Mouse (Mus musculus) lung, postnatal 0 days (tissue): ENCODE data around the gene Ddah1. TPM values are rescaled to one million over a fixed set of nuclear protein-coding genes. Genes with fewer than 3 reads are reported as not detected.

Experiments used
- ATAC-seq: fragments of 200-750 bp; cut with Nextera tagmentation; 2 replicates; pipeline ENCODE4 v1.8.0; 2017; ENCODE audit warnings: moderate library complexity
- DNase-seq: peaks from one replicate; pipeline ENCODE4 v3.0.0-alpha.2; 2016; ENCODE audit warnings: low spot score
- H3K27ac ChIP-seq: fragments of 300-500 bp; sonication (generic); 2 replicates; pipeline ENCODE4 v1.5.1; 2014; ENCODE audit warnings: antibody characterized with exemption, mild to moderate bottlenecking, low read length, mixed read lengths
- H3K27me3 ChIP-seq: fragments of 300-500 bp; sonication (generic); replicated peaks from 2 replicates; pipeline ENCODE4 v1.6.1; 2014; ENCODE audit warnings: low read length, mixed read lengths; ENCODE audit not compliant: insufficient read depth
- H3K36me3 ChIP-seq: fragments of 300-500 bp; sonication (generic); 2 replicates; pipeline ENCODE4 v1.6.1; 2014; ENCODE audit warnings: low read length, mixed read lengths; ENCODE audit not compliant: insufficient read depth
- H3K4me1 ChIP-seq: fragments of 300-500 bp; sonication (generic); 2 replicates; pipeline ENCODE4 v1.6.1; 2014; ENCODE audit warnings: antibody characterized with exemption, low read depth, low read length, mixed read lengths; ENCODE audit not compliant: insufficient read depth
- H3K4me2 ChIP-seq: fragments of 300-500 bp; sonication (generic); replicated peaks from 2 replicates; pipeline ENCODE4 v1.6.1; 2014; ENCODE audit warnings: low read depth, mild to moderate bottlenecking, low read length, moderate library complexity, mixed read lengths
- H3K4me3 ChIP-seq: fragments of 300-500 bp; sonication (generic); 2 replicates; pipeline ENCODE4 v1.5.1; 2014; ENCODE audit warnings: low read depth, low read length
- H3K9ac ChIP-seq: fragments of 300-500 bp; sonication (generic); replicated peaks from 2 replicates; pipeline ENCODE4 v1.6.1; 2014; ENCODE audit warnings: low read depth, mild to moderate bottlenecking
- H3K9me3 ChIP-seq: fragments of 300-500 bp; sonication (generic); 2 replicates; pipeline ENCODE4 v1.6.1; 2016; ENCODE audit warnings: low read length, mixed read lengths
- CTCF ChIP-seq: IDR thresholded peaks from 2 replicates; pipeline ENCODE4 v1.5.1; 2016; ENCODE audit warnings: antibody characterized with exemption, mild to moderate bottlenecking
- EP300 ChIP-seq: IDR thresholded peaks from 2 replicates; pipeline ENCODE4 v1.6.1; 2016; ENCODE audit warnings: antibody characterized with exemption, mild to moderate bottlenecking, control low read depth
- WGBS: fragments of 180-500 bp; shearing (Covaris S2); extraction: QIAGEN DNeasy Blood & Tissue Kit; methylation state at CpG from one replicate; pipeline ENCODE4 v1.1.7; 2014; 5-methylcytosine and 5-hydroxymethylcytosine counted together
- polyA plus RNA-seq: library from polyadenylated mRNA; unstranded; fragments of >200 nt; fragmentation: Nextera tagmentation; extraction: Ambion mirVana; gene quantifications from 2 replicates; pipeline ENCODE4 v1.2.1, GENCODE M21; 2015

Gene Ddah1
- polyA plus RNA-seq, 1 experiment from 2014 or later = 20.2 TPM

DNA sequence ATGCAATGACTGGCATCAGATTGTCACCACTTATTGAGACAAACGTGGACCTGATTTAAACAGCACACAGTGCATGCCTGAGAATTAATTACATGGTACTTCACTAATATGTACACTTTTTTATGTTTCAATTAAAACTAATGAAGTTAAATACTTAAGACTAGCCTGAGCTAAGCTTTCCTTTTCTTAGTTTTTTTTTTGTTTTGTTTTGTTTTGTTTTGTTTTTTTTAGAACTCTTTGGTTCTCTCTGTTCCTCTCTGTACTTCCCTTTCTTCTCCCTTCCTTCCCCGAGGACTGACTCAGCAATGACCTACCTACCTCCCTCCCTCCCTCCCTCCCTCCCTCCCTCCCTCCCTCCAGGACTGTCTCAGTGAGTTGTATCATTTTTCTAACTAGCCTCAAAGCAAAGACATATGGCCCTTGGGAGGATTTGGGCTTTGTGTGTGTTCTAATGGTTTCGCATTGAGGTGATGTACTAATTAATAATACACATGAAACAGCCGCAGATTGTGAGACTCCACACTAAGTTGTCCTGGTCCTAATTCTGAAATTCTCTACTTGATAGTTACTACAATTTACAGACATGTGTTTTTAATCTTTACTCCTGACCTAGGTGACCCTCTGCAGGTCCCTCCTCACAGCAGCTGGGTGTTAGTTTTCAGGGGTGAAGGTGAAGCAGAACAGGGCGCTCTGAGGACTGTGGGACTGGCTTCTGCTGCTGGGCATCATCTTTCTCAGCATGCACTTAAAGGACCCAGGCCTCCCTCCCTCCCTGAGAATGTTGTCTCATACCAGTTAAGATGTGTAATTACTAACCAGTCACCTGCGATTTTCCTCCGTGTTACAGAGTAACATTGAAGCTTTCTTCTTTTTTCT is 171.3 kb downstream of the Ddah1 start:
- peaks cover 12% of the 10 kb centered on the region; the same call in 1 of the 2 replicates for H3K36me3 ChIP-seq
- 71% methylated on average over 7 of the region's 7 CpGs for WGBS
- H3K4me1 ChIP-seq = peaks cover 11% of the 10 kb centered on the region; the same call in 1 of the 2 replicates
- H3K9me3 ChIP-seq = no peaks in the 10 kb centered on the region
- TF ChIP-seq CTCF (no peak), EP300 (no peak)
- no peaks in the 10 kb centered on the region for H3K27me3 ChIP-seq
- DNase-seq (no peak), ATAC-seq (no peak)
- H3K4me3 ChIP-seq = no peak overlapping the region
- no peak overlapping the region for H3K9ac ChIP-seq
- H3K4me2 ChIP-seq = no peak overlapping the region
- no peak overlapping the region for H3K27ac ChIP-seq

DNA sequence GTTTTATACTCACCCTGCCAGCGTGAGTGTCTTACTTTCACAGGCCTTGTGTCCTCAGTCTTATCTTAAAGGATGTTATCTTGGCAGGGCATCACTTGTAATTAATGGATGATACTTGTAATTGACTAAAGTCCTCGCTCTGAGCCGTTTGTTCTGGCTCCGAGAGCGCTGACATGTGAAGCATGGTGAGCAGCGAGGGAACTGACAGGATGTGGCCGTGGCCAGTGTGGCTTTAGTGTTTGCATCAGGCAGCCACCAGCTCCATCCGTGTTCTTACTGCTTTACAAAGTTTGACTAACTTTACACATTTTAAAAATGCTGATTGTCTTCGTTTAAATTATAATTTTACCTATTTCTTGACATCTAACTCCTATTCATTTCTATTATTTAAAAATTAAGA is 175.4 kb downstream of the Ddah1 start:
- Histone ChIP-seq H3K27ac (no peak overlapping the region), H3K9ac (no peak overlapping the region), H3K4me1 (peaks cover 5% of the 10 kb centered on the region; the same call in 1 of the 2 replicates), H3K36me3 (peaks cover 12% of the 10 kb centered on the region; the same call in 1 of the 2 replicates), H3K27me3 (no peaks in the 10 kb centered on the region), H3K4me2 (no peak overlapping the region), H3K4me3 (no peak overlapping the region), H3K9me3 (no peaks in the 10 kb centered on the region)
- TF ChIP-seq EP300 = no peak
- TF ChIP-seq CTCF = no peak
- DNase-seq (no peak), ATAC-seq (no peak)
- 49% methylated on average over 9 of the region's 9 CpGs for WGBS

DNA sequence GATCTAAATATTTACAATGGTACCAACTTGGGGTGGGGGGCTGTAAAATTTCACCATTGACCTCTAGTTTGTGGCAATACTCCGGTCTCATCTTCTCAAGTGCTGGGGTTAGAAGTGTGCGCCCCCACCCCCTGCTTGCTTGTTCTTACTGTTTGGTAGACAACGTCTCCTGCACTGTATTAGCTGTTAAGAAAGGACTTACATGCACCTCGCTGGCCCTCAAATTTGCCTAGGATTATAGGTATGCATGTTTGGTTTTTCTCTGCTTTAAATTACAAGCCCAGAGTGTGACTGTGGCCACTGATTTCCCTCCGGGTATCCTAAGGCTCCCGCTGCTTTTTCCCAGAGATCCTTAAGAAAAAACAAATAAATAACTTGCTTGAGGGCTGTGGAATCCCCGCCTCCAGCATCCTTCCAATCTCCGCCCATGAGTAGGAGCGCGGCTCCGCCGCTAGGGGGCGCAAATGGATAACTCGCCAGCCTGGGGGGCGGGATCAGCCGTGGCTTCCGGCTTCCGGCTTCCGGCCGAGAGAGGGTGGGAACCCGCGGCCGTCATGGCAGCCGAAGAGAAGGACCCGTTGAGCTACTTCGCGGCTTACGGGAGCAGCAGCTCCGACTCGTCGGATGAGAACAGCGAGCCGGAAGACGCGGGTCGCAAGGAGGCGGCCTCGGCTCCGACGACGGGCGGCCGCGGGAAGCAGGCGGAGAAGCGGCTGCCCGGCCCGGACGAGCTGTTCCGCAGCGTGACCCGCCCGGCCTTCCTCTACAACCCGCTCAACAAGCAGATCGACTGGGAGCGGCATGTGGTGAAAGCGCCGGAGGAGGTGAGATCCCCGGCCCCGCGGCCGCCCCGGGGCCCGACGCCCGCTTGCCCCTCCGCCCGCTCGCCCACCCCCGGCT is 179.3 kb downstream of the Ddah1 start, which contains the start of gene 2410004B18Rik:
2410004B18Rik (plus strand) TSS at position 510 of the 900 bp plus-strand sequence.
- Histone ChIP-seq H3K27me3 (no peaks in the 10 kb centered on the region), H3K36me3 (peaks cover 5% of the 10 kb centered on the region; the same call in 1 of the 2 replicates), H3K27ac (peak within 1 kb of the TSS; percentile 79), H3K9me3 (no peaks in the 10 kb centered on the region), H3K4me3 (peak within 1 kb of the TSS; percentile 96), H3K4me2 (peak within 1 kb of the TSS; percentile 97), H3K9ac (peak within 1 kb of the TSS; percentile 90), H3K4me1 (peaks cover 11% of the 10 kb centered on the region; the same call in 1 of the 2 replicates)
- under 1% methylated on average over 63 of the region's 70 CpGs for WGBS
- peak; percentile 95 for TF ChIP-seq CTCF
- TF ChIP-seq EP300 = 0 out of 2 replicates have a peak, but pooled peaks have one; percentile 26
- ATAC-seq = peak; percentile 97
- peak; percentile 96 for DNase-seq

DNA sequence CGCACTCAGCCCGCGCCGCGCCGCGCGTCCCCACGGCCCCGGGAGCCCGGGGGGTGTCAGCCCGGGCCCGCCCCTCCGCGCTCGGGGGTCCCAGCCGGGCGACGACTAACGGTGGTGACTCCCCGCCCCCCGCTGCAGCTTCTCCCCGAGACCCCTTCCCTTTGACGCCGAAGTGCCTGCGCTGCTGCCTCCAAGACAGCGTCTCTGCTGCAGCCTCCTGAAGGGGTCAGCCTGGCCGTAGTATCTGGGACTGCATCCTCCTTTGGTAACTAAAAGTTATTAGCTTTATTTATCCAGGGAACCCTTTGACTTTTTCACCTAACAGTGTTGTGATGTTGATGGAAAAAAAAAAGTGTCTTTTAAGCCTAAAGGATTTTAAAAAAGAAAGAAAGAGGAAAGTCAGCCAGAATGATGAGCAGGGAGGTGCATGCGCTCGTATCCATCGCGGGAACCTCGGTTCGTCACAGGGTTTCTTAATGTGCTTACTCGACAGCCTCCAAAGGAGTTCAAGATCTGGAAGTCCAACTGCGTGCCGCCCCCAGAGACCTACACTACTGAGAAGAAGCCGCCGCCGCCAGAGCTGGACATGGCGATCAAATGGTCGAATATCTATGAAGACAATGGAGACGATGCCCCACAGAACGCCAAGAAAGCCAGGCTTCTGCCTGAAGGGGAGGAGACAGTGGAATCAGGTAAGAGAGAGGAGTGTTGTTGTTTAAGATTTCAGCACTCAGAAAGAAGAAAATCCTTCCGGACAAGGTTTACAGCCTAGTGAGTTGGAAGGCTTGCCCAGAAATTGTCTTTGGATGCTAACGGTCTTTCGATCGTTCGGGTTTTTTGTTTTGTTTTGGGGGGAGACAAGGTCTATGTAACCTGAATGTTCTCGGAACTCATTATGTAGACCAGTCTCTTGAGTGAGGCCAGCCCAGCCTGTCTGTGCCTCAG is 180.2 kb downstream of the Ddah1 start:
- ATAC-seq (peak; percentile 18), DNase-seq (peak; percentile 34)
- no peaks in the 10 kb centered on the region for H3K9me3 ChIP-seq
- H3K4me2 ChIP-seq = peak overlapping the region; percentile 97
- peak overlapping the region; percentile 90 for H3K9ac ChIP-seq
- H3K4me3 ChIP-seq = peak overlapping the region; percentile 96
- peaks cover 7% of the 10 kb centered on the region; the same call in 1 of the 2 replicates for H3K36me3 ChIP-seq
- H3K27me3 ChIP-seq = no peaks in the 10 kb centered on the region
- WGBS = 16% methylated on average over 47 of the region's 50 CpGs
- H3K27ac ChIP-seq = peak overlapping the region; percentile 79; the same call in 1 of the 2 replicates
- TF ChIP-seq EP300 (no peak), CTCF (peak; percentile 32)
- H3K4me1 ChIP-seq = peaks cover 11% of the 10 kb centered on the region; the same call in 1 of the 2 replicates

DNA sequence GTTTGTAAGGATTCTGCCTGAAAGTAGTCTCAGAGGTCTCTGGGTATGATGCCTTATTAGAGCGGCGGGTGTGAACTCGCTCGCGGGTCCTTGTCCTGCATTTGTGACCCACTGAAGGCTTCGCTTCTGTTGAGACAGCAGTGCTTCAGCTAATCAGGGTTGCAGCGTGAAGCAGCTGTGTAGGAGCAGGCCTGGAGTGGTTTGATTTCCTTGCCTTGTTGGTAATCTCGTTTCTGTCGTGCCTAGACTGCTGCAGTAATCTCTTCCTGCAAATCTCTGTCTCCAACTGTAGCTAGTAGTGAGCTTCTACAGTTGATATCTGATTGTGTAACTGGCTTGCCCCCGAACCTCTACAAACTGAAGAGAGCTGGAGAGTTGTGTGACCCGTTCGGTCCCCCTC is 180.9 kb downstream of the Ddah1 start:
- 0 out of 2 replicates have a peak overlapping the region, but pooled peaks have one; percentile 90 for H3K9ac ChIP-seq
- 81% methylated on average over 12 of the region's 12 CpGs for WGBS
- TF ChIP-seq CTCF = no peak
- DNase-seq = no peak
- H3K4me2 ChIP-seq = peak overlapping the region; percentile 97; the same call in 1 of the 2 replicates
- no peak overlapping the region for H3K4me3 ChIP-seq
- H3K27me3 ChIP-seq = no peaks in the 10 kb centered on the region
- no peak overlapping the region for H3K27ac ChIP-seq
- H3K9me3 ChIP-seq = no peaks in the 10 kb centered on the region
- H3K4me1 ChIP-seq = peaks cover 11% of the 10 kb centered on the region; the same call in 1 of the 2 replicates
- peaks cover 4% of the 10 kb centered on the region; the same call in 1 of the 2 replicates for H3K36me3 ChIP-seq
- ATAC-seq = no peak
